Mouse (Mus musculus): ENCODE measurements around the gene Nlrp3. TPM values are rescaled to one million over a fixed set of nuclear protein-coding genes. Genes with fewer than 3 reads are reported as not detected.
A peak's percentile ranks its signal among the peaks of the same experiment; 100 is the strongest.

Gene Nlrp3
- total and polyA plus RNA-seq, 2 experiments from 2014 or later: 0.11 to 0.25 TPM

DNA sequence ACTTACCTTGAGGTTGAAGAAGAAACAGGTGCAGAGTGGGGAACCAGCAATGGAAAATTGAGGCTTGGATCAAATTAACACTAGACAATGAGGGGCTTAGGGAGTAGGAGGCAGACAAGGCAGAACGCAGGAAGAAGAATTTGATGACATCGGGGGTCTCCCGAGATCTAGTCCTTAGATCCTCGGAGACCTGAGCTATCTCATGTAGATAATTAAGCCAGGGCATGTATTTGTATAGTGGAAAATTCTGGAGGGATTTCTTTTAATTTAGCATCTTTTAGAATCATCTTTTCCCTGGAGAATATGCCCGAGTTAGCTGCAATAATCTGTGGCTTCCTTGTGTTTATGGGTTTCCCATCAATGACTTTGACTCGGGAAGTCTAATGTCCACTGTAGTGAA, 51.8 kb downstream of the Nlrp3 start, which contains the start of gene Olfr223:
Gene Olfr223, minus strand, starts transcription at position 101 of the 400 bp plus-strand sequence.
- no peak within 1 kb of the TSS for H3K4me3 ChIP-seq (ENCODE audit: low read depth, low read length)
- TF ChIP-seq EP300 (IDR thresholded peaks at IDR 0.05; ENCODE audit: low read depth) (no peak), CTCF (IDR thresholded peaks at IDR 0.05; ENCODE audit: low read depth) (no peak)
- WGBS: 68% methylated on average over 6 of the region's 6 CpGs
- no peaks in the 10 kb centered on the region for H3K4me1 ChIP-seq (ENCODE audit: control insufficient read depth, insufficient read depth)
- H3K27me3 ChIP-seq (ENCODE audit: control insufficient read depth, insufficient read depth, low read length): no peaks in the 10 kb centered on the region
- H3K9ac ChIP-seq (replicated peaks; ENCODE audit: low read depth, low read length): no peak within 1 kb of the TSS
- no peak within 1 kb of the TSS for H3K4me2 ChIP-seq (ENCODE audit: low read depth, low read length)
- DNase-seq (ENCODE audit: low spot score) (no peak), ATAC-seq (ENCODE audit: insufficient read depth, low read depth) (no peak)
- no peaks in the 10 kb centered on the region for H3K9me3 ChIP-seq (replicated peaks; ENCODE audit: control insufficient read depth, low read length)
- H3K36me3 ChIP-seq (replicated peaks; ENCODE audit: control insufficient read depth, insufficient read depth, low read length): no peaks in the 10 kb centered on the region
- no peak within 1 kb of the TSS for H3K27ac ChIP-seq (ENCODE audit: low read depth)

DNA sequence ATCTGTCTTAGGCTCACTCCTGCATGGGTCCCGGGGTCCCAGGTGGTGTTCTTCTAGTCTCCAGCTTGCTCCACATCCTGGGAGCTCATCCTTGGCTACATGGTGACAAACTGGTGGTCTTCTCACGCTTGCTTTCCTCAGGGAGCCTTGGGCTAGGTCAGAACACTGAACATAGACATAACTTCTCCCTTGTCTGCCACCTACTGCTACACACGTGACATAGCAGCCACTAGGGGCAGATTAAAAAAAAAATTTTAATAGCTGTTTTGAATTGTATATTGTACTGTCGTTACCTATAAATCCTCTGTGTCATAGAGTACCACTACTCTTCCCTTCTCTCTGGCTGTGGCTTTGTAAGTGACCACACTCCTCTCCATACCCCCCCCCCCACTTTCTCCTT, 54.7 kb downstream of the Nlrp3 start:
- no peak overlapping the region for H3K27ac ChIP-seq (ENCODE audit: low read depth)
- no peaks in the 10 kb centered on the region for H3K9me3 ChIP-seq (replicated peaks; ENCODE audit: control insufficient read depth, low read length)
- H3K9ac ChIP-seq (replicated peaks; ENCODE audit: low read depth, low read length): no peak overlapping the region
- 37% methylated on average over 4 of the region's 4 CpGs for WGBS
- DNase-seq (ENCODE audit: low spot score) (no peak), ATAC-seq (ENCODE audit: insufficient read depth, low read depth) (no peak)
- H3K4me3 ChIP-seq (ENCODE audit: low read depth, low read length): no peak overlapping the region
- H3K4me1 ChIP-seq (ENCODE audit: control insufficient read depth, insufficient read depth): no peaks in the 10 kb centered on the region
- H3K36me3 ChIP-seq (replicated peaks; ENCODE audit: control insufficient read depth, insufficient read depth, low read length): no peaks in the 10 kb centered on the region
- H3K4me2 ChIP-seq (ENCODE audit: low read depth, low read length): no peak overlapping the region
- H3K27me3 ChIP-seq (ENCODE audit: control insufficient read depth, insufficient read depth, low read length): no peaks in the 10 kb centered on the region
- no peak for TF ChIP-seq EP300 (IDR thresholded peaks at IDR 0.05; ENCODE audit: low read depth)
- TF ChIP-seq CTCF (IDR thresholded peaks at IDR 0.05; ENCODE audit: low read depth): peak; percentile 37

DNA sequence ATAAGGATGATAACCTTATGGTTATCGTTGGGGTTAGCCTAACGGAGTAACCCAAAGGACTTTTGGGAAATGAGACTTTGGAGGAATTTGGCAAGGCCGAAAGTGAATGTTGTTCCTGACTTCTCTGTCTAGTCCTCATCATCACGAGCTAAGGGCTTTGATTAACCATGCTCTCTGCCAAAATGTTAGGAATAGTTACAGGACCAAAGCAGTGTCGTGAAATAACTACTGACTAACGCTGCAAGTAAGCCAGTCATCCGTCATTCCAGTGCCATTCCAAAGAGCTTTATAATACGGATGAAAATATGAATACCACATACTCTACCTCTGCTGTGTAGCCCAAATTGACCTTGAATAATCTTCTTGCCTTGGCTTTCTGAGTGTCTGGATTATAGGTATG, 55.6 kb downstream of the Nlrp3 start:
- Histone ChIP-seq H3K4me1 (ENCODE audit: control insufficient read depth, insufficient read depth) (no peaks in the 10 kb centered on the region), H3K27ac (ENCODE audit: low read depth) (no peak overlapping the region), H3K9ac (replicated peaks; ENCODE audit: low read depth, low read length) (no peak overlapping the region), H3K36me3 (replicated peaks; ENCODE audit: control insufficient read depth, insufficient read depth, low read length) (no peaks in the 10 kb centered on the region), H3K9me3 (replicated peaks; ENCODE audit: control insufficient read depth, low read length) (no peaks in the 10 kb centered on the region), H3K27me3 (ENCODE audit: control insufficient read depth, insufficient read depth, low read length) (no peaks in the 10 kb centered on the region), H3K4me2 (ENCODE audit: low read depth, low read length) (no peak overlapping the region), H3K4me3 (ENCODE audit: low read depth, low read length) (no peak overlapping the region)
- ATAC-seq (ENCODE audit: insufficient read depth, low read depth): no peak
- WGBS: 74% methylated on average over 8 of the region's 8 CpGs
- DNase-seq (ENCODE audit: low spot score): no peak
- no peak for TF ChIP-seq EP300 (IDR thresholded peaks at IDR 0.05; ENCODE audit: low read depth)
- no peak for TF ChIP-seq CTCF (IDR thresholded peaks at IDR 0.05; ENCODE audit: low read depth)

DNA sequence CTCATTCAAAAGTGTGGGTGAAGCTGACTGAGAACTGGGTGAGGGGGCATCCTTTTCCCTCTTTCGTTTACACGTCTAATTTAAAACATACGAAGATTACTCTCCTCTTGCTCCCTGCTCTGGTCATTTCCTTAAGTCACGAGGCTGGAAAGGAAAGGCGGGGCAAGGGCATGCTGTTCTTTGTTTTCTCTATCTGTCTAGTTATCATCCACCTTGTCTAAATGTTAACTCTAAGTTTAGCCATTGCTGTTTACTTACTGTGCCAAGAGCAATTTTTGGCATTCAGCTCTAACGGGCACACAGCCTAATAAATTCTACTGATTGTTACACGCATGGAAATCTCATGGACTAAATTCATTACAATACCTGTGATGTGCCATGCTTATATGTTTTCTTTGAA, 57.8 kb downstream of the Nlrp3 start:
- ATAC-seq (ENCODE audit: insufficient read depth, low read depth) (no peak), DNase-seq (ENCODE audit: low spot score) (no peak)
- WGBS: 47% methylated on average over 7 of the region's 7 CpGs
- H3K9me3 ChIP-seq (replicated peaks; ENCODE audit: control insufficient read depth, low read length): no peaks in the 10 kb centered on the region
- H3K4me3 ChIP-seq (ENCODE audit: low read depth, low read length): no peak overlapping the region
- no peak overlapping the region for H3K27ac ChIP-seq (ENCODE audit: low read depth)
- no peaks in the 10 kb centered on the region for H3K4me1 ChIP-seq (ENCODE audit: control insufficient read depth, insufficient read depth)
- no peaks in the 10 kb centered on the region for H3K36me3 ChIP-seq (replicated peaks; ENCODE audit: control insufficient read depth, insufficient read depth, low read length)
- no peak overlapping the region for H3K9ac ChIP-seq (replicated peaks; ENCODE audit: low read depth, low read length)
- no peak overlapping the region for H3K4me2 ChIP-seq (ENCODE audit: low read depth, low read length)
- no peaks in the 10 kb centered on the region for H3K27me3 ChIP-seq (ENCODE audit: control insufficient read depth, insufficient read depth, low read length)
- TF ChIP-seq EP300 (IDR thresholded peaks at IDR 0.05; ENCODE audit: low read depth): no peak

DNA sequence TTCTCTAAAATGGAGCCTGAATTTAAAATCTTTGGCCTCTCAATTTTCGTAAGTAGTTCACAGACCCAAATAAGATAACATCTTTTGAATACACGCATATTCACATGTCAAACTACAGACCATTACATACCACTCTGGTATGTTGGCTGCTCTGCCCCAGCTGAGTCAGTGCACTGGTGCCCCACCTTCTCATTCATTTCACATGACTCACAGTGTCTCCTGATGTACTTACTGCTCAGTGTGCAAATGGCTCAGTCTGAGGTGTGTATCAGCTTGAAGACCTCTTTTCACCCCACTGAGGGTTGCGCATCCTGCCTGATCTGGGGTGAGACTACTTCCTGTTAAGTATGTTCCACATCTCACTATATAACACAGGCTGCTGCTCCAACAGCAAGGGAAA, 59.5 kb downstream of the Nlrp3 start:
- no peak overlapping the region for H3K27ac ChIP-seq (ENCODE audit: low read depth)
- no peaks in the 10 kb centered on the region for H3K4me1 ChIP-seq (ENCODE audit: control insufficient read depth, insufficient read depth)
- no peaks in the 10 kb centered on the region for H3K36me3 ChIP-seq (replicated peaks; ENCODE audit: control insufficient read depth, insufficient read depth, low read length)
- TF ChIP-seq EP300 (IDR thresholded peaks at IDR 0.05; ENCODE audit: low read depth) (no peak), CTCF (IDR thresholded peaks at IDR 0.05; ENCODE audit: low read depth) (no peak)
- no peaks in the 10 kb centered on the region for H3K27me3 ChIP-seq (ENCODE audit: control insufficient read depth, insufficient read depth, low read length)
- no peak overlapping the region for H3K9ac ChIP-seq (replicated peaks; ENCODE audit: low read depth, low read length)
- DNase-seq (ENCODE audit: low spot score) (no peak), ATAC-seq (ENCODE audit: insufficient read depth, low read depth) (0 out of 2 replicates have a peak, but pooled peaks have one; percentile 33)
- no peak overlapping the region for H3K4me2 ChIP-seq (ENCODE audit: low read depth, low read length)
- no peaks in the 10 kb centered on the region for H3K9me3 ChIP-seq (replicated peaks; ENCODE audit: control insufficient read depth, low read length)
- H3K4me3 ChIP-seq (ENCODE audit: low read depth, low read length): no peak overlapping the region
- 68% methylated on average over 3 of the region's 3 CpGs for WGBS

DNA sequence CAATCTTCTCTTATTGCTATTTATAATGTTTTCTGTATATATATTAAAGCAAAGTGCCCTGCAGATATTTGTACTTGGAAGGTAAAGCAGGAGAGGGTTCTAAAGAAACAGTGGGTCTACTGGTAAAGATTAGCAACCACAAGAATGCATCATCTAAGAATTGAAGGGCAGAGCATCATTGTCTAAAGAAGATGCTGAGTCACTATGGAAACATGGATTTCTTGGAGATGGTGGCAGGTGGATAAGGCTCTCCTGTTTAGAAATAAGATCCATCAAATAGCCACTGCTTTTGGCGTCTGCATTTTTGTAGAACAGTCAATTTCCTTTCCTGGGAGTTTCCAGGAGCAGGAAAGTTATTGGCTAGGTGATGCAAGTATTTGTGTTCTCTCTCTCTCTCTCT, 60.9 kb downstream of the Nlrp3 start:
- WGBS: 39% methylated on average over 1 of the region's 1 CpGs
- TF ChIP-seq EP300 (IDR thresholded peaks at IDR 0.05; ENCODE audit: low read depth): no peak
- TF ChIP-seq CTCF (IDR thresholded peaks at IDR 0.05; ENCODE audit: low read depth): no peak

More for the DNA sequence above, 60.9 kb downstream of the Nlrp3 start:
- Histone ChIP-seq H3K27me3 (ENCODE audit: control insufficient read depth, insufficient read depth, low read length) (no peaks in the 10 kb centered on the region), H3K9me3 (replicated peaks; ENCODE audit: control insufficient read depth, low read length) (no peaks in the 10 kb centered on the region), H3K4me3 (ENCODE audit: low read depth, low read length) (no peak overlapping the region), H3K36me3 (replicated peaks; ENCODE audit: control insufficient read depth, insufficient read depth, low read length) (no peaks in the 10 kb centered on the region), H3K9ac (replicated peaks; ENCODE audit: low read depth, low read length) (no peak overlapping the region), H3K27ac (ENCODE audit: low read depth) (no peak overlapping the region), H3K4me2 (ENCODE audit: low read depth, low read length) (no peak overlapping the region), H3K4me1 (ENCODE audit: control insufficient read depth, insufficient read depth) (no peaks in the 10 kb centered on the region)
- DNase-seq (ENCODE audit: low spot score) (no peak), ATAC-seq (ENCODE audit: insufficient read depth, low read depth) (no peak)

All from heart, postnatal 0 days (tissue).